Comparison of ENCODE assay signal across 19 mouse cellular contexts in the genomic region with DNA sequence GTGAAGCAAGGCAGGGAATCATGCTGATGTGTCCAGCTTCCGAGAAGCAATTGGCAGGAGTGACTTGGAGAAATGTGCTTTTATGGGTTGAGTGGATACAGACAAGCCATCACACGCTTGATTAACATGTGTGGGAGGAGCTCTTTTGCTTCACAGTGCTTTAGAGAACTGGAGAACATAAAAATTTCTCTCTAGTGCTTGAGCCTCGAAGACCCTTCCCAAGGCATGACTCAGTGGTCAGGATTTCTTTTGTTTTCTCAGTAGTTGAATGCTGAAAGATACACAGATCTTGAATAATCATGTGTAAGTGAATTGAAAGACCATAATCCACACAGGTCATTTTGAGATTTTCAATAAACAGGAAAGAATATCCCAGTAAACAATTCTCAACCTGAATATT.
"Had no signal": no experiment of that assay in that cellular context is flagged by ENCODE, and none has a peak within 500 bp of the region (broad histone marks: within the 10 kb centered on the region; RNA-seq: fewer than 3 reads in every experiment).

No protein-coding gene starts in this region.

- H3K27me3 ChIP-seq: limb, embryonic 12.5 days; liver, embryonic 13.5 days; lung, embryonic 15.5 days; megakaryocyte, embryonic 14.5 days; neural tube, embryonic 12.5 days; stomach, embryonic 15.5 days had no signal

- ATAC-seq: liver, postnatal 0 days; midbrain, embryonic 16.5 days had no signal

- H3K4me3 ChIP-seq: limb, embryonic 12.5 days; liver, embryonic 13.5 days; lung, embryonic 15.5 days; megakaryocyte, embryonic 14.5 days; myocyte; neural tube, embryonic 12.5 days; stomach, embryonic 15.5 days had no signal

- H3K9ac ChIP-seq: limb, embryonic 12.5 days; liver, embryonic 13.5 days; liver, postnatal 0 days; lung, embryonic 15.5 days; neural tube, embryonic 12.5 days; stomach, embryonic 15.5 days had no signal

- H3K9me3 ChIP-seq: limb, embryonic 12.5 days; liver, embryonic 13.5 days; lung, embryonic 15.5 days; neural tube, embryonic 12.5 days; stomach, embryonic 15.5 days had no signal

- H3K27ac ChIP-seq: limb, embryonic 12.5 days; liver, embryonic 13.5 days; lung, embryonic 15.5 days; macrophage; neural tube, embryonic 12.5 days; stomach, embryonic 15.5 days had no signal

- DNase-seq: kidney, postnatal 25 days; layer of hippocampus, adult 9-11 months; layer of hippocampus, postnatal 36 days; liver; liver, embryonic 13.5 days; liver, postnatal 0 days; lung, postnatal 14 days; right cerebral cortex, postnatal 14 days; thymus, adult 2 months; thymus, postnatal 25 days had no signal

- H3K4me2 ChIP-seq: limb, embryonic 12.5 days; liver, embryonic 13.5 days; lung, embryonic 15.5 days; midbrain, embryonic 11.5 days; neural tube, embryonic 12.5 days; stomach, embryonic 15.5 days had no signal

- H3K36me3 ChIP-seq: limb, embryonic 12.5 days; liver, embryonic 13.5 days; lung, embryonic 15.5 days; neural tube, embryonic 12.5 days; stomach, embryonic 15.5 days had no signal

- H3K4me1 ChIP-seq: limb, embryonic 12.5 days; liver, embryonic 13.5 days; lung, embryonic 15.5 days; megakaryocyte, embryonic 14.5 days; neural tube, embryonic 12.5 days; stomach, embryonic 15.5 days had no signal
